Mouse (Mus musculus) left cerebral cortex, adult 11 months (tissue): ENCODE measurements around the gene Rsu1.
A peak's percentile ranks its signal among the peaks of the same experiment; 100 is the strongest.

Source experiments
- DNase-seq: peaks from one replicate; pipeline ENCODE4 v3.0.0; 2022; ENCODE audit warnings: low spot score

The Rsu1 gene

GRCm38 (mm10) chr2:13168743-13169142 lies 102.5 kb downstream of the Rsu1 start:
- DNase-seq: no peak

- no peak for DNase-seq
These were observed 109.5 kb downstream of the Rsu1 start for GRCm38 (mm10) chr2:13161717-13162116.

GRCm38 (mm10) chr2:13145245-13145644 lies 126.0 kb downstream of the Rsu1 start:
- no peak for DNase-seq

- no peak for DNase-seq
These were observed 136.3 kb downstream of the Rsu1 start for GRCm38 (mm10) chr2:13134890-13135289.

- no peak for DNase-seq
These were observed 138.4 kb downstream of the Rsu1 start for GRCm38 (mm10) chr2:13132841-13133240.

GRCm38 (mm10) chr2:13132406-13132805 lies 138.8 kb downstream of the Rsu1 start:
- DNase-seq: no peak

GRCm38 (mm10) chr2:13129859-13130258 lies 141.4 kb downstream of the Rsu1 start:
- no peak for DNase-seq

- peak; percentile 5 for DNase-seq
These were observed 141.9 kb downstream of the Rsu1 start for GRCm38 (mm10) chr2:13129337-13129736.

- DNase-seq: no peak
These were observed 150.8 kb downstream of the Rsu1 start for GRCm38 (mm10) chr2:13120461-13120860.

- DNase-seq: no peak
These were observed 153.3 kb downstream of the Rsu1 start for GRCm38 (mm10) chr2:13117896-13118295.

GRCm38 (mm10) chr2:13106531-13106930 lies 164.7 kb downstream of the Rsu1 start:
- DNase-seq: no peak

GRCm38 (mm10) chr2:13104388-13104787 lies 166.8 kb downstream of the Rsu1 start:
- no peak for DNase-seq

GRCm38 (mm10) chr2:13103797-13104200 lies 167.4 kb downstream of the Rsu1 start:
- peak; percentile 44 for DNase-seq

- DNase-seq: no peak
These were observed 177.2 kb downstream of the Rsu1 start for GRCm38 (mm10) chr2:13094045-13094444.

- DNase-seq: no peak
These were observed 177.6 kb downstream of the Rsu1 start for GRCm38 (mm10) chr2:13093570-13093969.

GRCm38 (mm10) chr2:13091399-13092015 lies 179.7 kb downstream of the Rsu1 start:
- DNase-seq: no peak

- no peak for DNase-seq
These were observed 180.4 kb downstream of the Rsu1 start for GRCm38 (mm10) chr2:13090841-13091240.

GRCm38 (mm10) chr2:13089861-13090260 lies 181.4 kb downstream of the Rsu1 start:
- no peak for DNase-seq

GRCm38 (mm10) chr2:13088266-13088665 lies 182.9 kb downstream of the Rsu1 start:
- no peak for DNase-seq

- DNase-seq: no peak
These were observed 183.4 kb downstream of the Rsu1 start for GRCm38 (mm10) chr2:13087811-13088210.

GRCm38 (mm10) chr2:13084223-13084622 lies 187.0 kb downstream of the Rsu1 start:
- no peak for DNase-seq

GRCm38 (mm10) chr2:13080476-13080875 lies 190.7 kb downstream of the Rsu1 start:
- DNase-seq: no peak

- DNase-seq: no peak
These were observed 199.0 kb downstream of the Rsu1 start for GRCm38 (mm10) chr2:13072243-13072642.

GRCm38 (mm10) chr2:13060426-13061170 lies 210.6 kb downstream of the Rsu1 start:
- peak; percentile 49 for DNase-seq
